Mouse (Mus musculus) forebrain, embryonic 16.5 days (tissue): Measurements from ENCODE around the gene Gm20481. TPM values are rescaled to one million over a fixed set of nuclear protein-coding genes. Genes with fewer than 3 reads are reported as not detected.
"Not testable (repeated sequence)": the region's sequence is repeated elsewhere in the genome, so short reads cannot be mapped to it uniquely, and the experiment has no call there.

ENCODE experiments used
- ATAC-seq: fragments of 200-750 bp; cut with Nextera tagmentation; 2 replicates; pipeline ENCODE4 v1.8.0; 2017; ENCODE audit warnings: mild to moderate bottlenecking, moderate library complexity
- H3K27ac ChIP-seq: fragments of 300-500 bp; sonication (generic); 2 replicates; pipeline ENCODE4 v1.5.1; 2014; ENCODE audit warnings: low read length, control low read depth
- H3K27me3 ChIP-seq: fragments of 300-500 bp; sonication (generic); replicated peaks from 2 replicates; pipeline ENCODE4 v1.6.1; 2014; ENCODE audit warnings: low read length; ENCODE audit not compliant: control insufficient read depth, insufficient read depth
- H3K36me3 ChIP-seq: fragments of 300-500 bp; sonication (generic); 2 replicates; pipeline ENCODE4 v1.6.1; 2014; ENCODE audit not compliant: control insufficient read depth, insufficient read depth
- H3K4me1 ChIP-seq: fragments of 300-500 bp; sonication (generic); replicated peaks from 2 replicates; pipeline ENCODE4 v1.6.1; 2014; ENCODE audit warnings: low read length; ENCODE audit not compliant: control insufficient read depth, insufficient read depth
- H3K4me2 ChIP-seq: fragments of 300-500 bp; sonication (generic); 2 replicates; pipeline ENCODE4 v1.6.1; 2014; ENCODE audit warnings: mild to moderate bottlenecking, low read length, control low read depth
- H3K4me3 ChIP-seq: fragments of 300-500 bp; sonication (generic); replicated peaks from 2 replicates; pipeline ENCODE4 v1.5.1; 2014; ENCODE audit warnings: mild to moderate bottlenecking, low read length, control low read depth
- H3K9ac ChIP-seq: fragments of 300-500 bp; sonication (generic); replicated peaks from 2 replicates; pipeline ENCODE4 v1.6.1; 2014; ENCODE audit warnings: low read depth, low read length, control low read depth
- H3K9me3 ChIP-seq: fragments of 300-500 bp; sonication (generic); 2 replicates; pipeline ENCODE4 v1.6.1; 2016; ENCODE audit warnings: low read length; ENCODE audit not compliant: control insufficient read depth
- WGBS: fragments of 180-500 bp; shearing (Covaris S2); extraction: QIAGEN DNeasy Blood & Tissue Kit; methylation state at CpG from one replicate; pipeline ENCODE4 v1.1.7; 2014; 5-methylcytosine and 5-hydroxymethylcytosine counted together
- polyA plus RNA-seq: library from polyadenylated mRNA; unstranded; fragments of >200 nt; fragmentation: Nextera tagmentation; extraction: Ambion mirVana; gene quantifications from 2 replicates; pipeline ENCODE4 v1.2.1, GENCODE M21; 2015

The Gm20481 gene
- polyA plus RNA-seq, 1 experiment from 2014 or later, result not detected

GRCm38 (mm10) chr17:34956340-34956739 lies 13.4 kb upstream of the Gm20481 start:
- Histone ChIP-seq H3K27me3 (peaks cover 7% of the 10 kb centered on the region; the same call in 1 of the 2 replicates), H3K4me1 (peaks cover 7% of the 10 kb centered on the region), H3K4me2 (no peak overlapping the region), H3K9ac (no peak overlapping the region), H3K27ac (no peak overlapping the region), H3K9me3 (no peaks in the 10 kb centered on the region), H3K4me3 (no peak overlapping the region), H3K36me3 (no peaks in the 10 kb centered on the region)
- ATAC-seq, result no peak
- WGBS, result 44% methylated on average over 1 of the region's 1 CpGs

DNA sequence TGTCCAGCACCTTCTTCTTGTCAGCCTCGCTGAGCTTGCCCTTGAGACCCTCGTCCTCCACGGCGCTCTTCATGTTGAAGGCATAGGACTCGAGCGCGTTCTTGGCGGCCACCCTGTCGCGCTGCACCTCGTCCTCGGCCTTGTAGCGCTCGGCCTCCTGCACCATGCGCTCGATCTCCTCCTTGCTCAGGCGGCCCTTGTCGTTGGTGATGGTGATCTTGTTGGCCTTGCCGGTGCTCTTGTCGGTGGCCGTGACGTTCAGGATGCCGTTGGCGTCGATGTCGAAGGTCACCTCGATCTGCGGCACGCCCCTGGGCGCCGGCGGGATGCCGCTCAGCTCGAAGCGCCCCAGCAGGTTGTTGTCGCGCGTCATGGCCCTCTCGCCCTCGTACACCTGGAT lies 12.4 kb upstream of the Gm20481 start:
- H3K9ac ChIP-seq, H3K4me1 ChIP-seq, H3K36me3 ChIP-seq, H3K9me3 ChIP-seq, H3K27me3 ChIP-seq, H3K4me2 ChIP-seq, ATAC-seq, H3K27ac ChIP-seq, H3K4me3 ChIP-seq: not testable (repeated sequence)
- 17% methylated on average over 34 of the region's 40 CpGs for WGBS

- H3K36me3 ChIP-seq, H3K9ac ChIP-seq, H3K4me2 ChIP-seq, H3K27ac ChIP-seq, ATAC-seq, H3K9me3 ChIP-seq, H3K4me1 ChIP-seq, H3K4me3 ChIP-seq, H3K27me3 ChIP-seq: not testable (repeated sequence)
- 28% methylated on average over 28 of the region's 40 CpGs for WGBS
Observed at GRCm38 (mm10) chr17:34957966-34958365, 11.7 kb upstream of the Gm20481 start.

GRCm38 (mm10) chr17:34958734-34959129 lies 11.0 kb upstream of the Gm20481 start:
- H3K4me1 ChIP-seq, H3K9ac ChIP-seq, H3K27me3 ChIP-seq, H3K9me3 ChIP-seq, H3K27ac ChIP-seq, ATAC-seq, H3K36me3 ChIP-seq: not testable (repeated sequence)
- peak overlapping the region; percentile 69 for H3K4me2 ChIP-seq
- 0% methylated on average over 20 of the region's 47 CpGs for WGBS
- peak overlapping the region; percentile 43 for H3K4me3 ChIP-seq

DNA sequence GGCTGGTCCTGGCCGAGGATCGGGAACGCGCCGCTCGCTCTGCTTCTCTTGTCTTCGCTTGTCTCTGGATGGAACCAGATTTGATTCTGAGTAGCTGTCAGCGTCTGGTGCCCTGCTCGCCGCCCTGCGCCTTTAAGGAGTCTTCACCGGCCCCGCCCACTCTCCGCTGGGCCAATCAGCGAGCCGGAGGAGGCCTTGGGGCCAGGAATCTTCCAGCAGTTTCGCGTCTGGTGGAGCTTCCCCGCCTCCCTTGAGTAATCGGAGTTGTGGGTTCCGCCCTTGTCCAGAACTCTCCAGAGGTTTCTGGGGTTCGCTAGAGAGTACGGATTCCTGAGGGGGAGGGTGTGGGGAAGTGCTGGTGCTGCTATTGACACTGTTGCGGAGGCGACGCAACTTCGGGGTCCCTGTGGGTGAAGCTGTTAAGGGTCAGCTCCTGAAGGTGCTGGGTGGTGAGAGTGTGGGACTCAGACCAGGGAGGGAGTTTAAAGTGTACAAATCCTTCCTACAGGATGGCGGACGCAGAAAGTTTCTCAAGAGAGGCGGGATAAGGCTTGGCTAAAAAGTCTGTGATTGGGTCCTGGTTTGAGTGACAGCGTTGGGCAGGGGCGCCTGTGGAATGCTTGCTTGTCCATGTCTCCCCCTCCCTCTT lies 10.5 kb upstream of the Gm20481 start, which contains the start of gene Hspa1b:
TSS of gene Hspa1b (minus strand) at position 109 of the 649 bp plus-strand sequence.
- not testable (repeated sequence) for H3K9me3 ChIP-seq, H3K36me3 ChIP-seq, H3K27me3 ChIP-seq, H3K4me1 ChIP-seq
- Histone ChIP-seq H3K4me2 (peak within 1 kb of the TSS; percentile 69), H3K4me3 (peak within 1 kb of the TSS; percentile 43), H3K9ac (peak within 1 kb of the TSS; percentile 7; the same call in 1 of the 2 replicates), H3K27ac (peak within 1 kb of the TSS; percentile 60)
- peak; percentile 96 for ATAC-seq
- under 1% methylated on average over 29 of the region's 32 CpGs for WGBS

GRCm38 (mm10) chr17:34959881-34960515 lies 9.7 kb upstream of the Gm20481 start:
- no peaks in the 10 kb centered on the region for H3K9me3 ChIP-seq
- H3K27ac ChIP-seq, result no peak overlapping the region; the same call in 1 of the 2 replicates
- peak overlapping the region; percentile 69 for H3K4me2 ChIP-seq
- 9% methylated on average over 12 of the region's 12 CpGs for WGBS
- no peak overlapping the region for H3K9ac ChIP-seq
- H3K27me3 ChIP-seq, result peaks cover 7% of the 10 kb centered on the region; the same call in 1 of the 2 replicates
- H3K4me1 ChIP-seq, result peaks cover 7% of the 10 kb centered on the region
- ATAC-seq, result no peak
- peak overlapping the region; percentile 43 for H3K4me3 ChIP-seq
- H3K36me3 ChIP-seq, result no peaks in the 10 kb centered on the region

DNA sequence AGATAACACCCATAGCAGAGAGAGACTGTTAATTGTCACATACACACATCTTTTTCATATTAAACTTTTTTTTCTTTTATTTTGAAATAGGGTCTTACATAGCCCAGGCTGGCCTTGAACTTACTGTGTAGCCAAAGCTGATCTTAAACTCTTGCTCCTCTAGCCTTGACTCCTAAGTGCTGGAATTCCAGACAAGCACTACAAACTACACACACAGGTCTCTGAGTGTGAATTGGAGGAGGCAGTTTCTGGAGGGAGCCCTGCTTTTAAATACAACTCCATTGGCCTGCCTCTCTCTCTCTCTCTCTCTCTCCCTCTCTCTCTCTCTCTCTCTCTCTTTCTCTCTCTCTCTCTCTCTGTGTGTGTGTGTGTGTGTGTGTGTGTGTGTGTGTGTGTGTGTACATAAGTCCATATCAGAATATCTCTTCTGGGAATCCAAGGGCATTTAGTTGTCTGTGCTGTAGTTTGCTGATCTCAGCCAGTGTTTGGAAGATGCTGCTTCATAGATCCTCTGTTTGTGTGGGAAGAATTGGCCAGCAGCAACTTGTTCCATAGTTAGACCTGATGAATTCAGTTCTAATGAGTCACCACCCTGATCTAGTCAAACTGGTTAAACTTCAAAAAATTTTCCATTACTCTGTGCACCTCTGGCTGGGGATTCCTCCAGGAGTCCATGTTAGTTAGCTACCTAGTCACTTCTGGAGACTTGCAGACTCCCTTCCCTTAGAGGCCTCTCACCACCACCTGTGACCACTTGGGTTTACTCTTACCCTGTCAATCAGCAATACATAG lies 8.8 kb upstream of the Gm20481 start:
- H3K4me1 ChIP-seq, result peaks cover 7% of the 10 kb centered on the region
- no peak overlapping the region for H3K9ac ChIP-seq
- ATAC-seq, result no peak
- H3K27me3 ChIP-seq, result peaks cover 7% of the 10 kb centered on the region; the same call in 1 of the 2 replicates
- H3K4me3 ChIP-seq, result no peak overlapping the region
- no peak overlapping the region for H3K27ac ChIP-seq
- H3K9me3 ChIP-seq, result no peaks in the 10 kb centered on the region
- H3K36me3 ChIP-seq, result no peaks in the 10 kb centered on the region
- H3K4me2 ChIP-seq, result no peak overlapping the region

GRCm38 (mm10) chr17:34962125-34962524 lies 7.6 kb upstream of the Gm20481 start:
- Histone ChIP-seq H3K9ac (no peak overlapping the region), H3K27ac (no peak overlapping the region), H3K4me1 (peaks cover 7% of the 10 kb centered on the region), H3K4me2 (no peak overlapping the region), H3K27me3 (peaks cover 5% of the 10 kb centered on the region; the same call in 1 of the 2 replicates), H3K36me3 (no peaks in the 10 kb centered on the region), H3K9me3 (no peaks in the 10 kb centered on the region), H3K4me3 (no peak overlapping the region)
- no peak for ATAC-seq
- WGBS, result 34% methylated on average over 3 of the region's 3 CpGs

DNA sequence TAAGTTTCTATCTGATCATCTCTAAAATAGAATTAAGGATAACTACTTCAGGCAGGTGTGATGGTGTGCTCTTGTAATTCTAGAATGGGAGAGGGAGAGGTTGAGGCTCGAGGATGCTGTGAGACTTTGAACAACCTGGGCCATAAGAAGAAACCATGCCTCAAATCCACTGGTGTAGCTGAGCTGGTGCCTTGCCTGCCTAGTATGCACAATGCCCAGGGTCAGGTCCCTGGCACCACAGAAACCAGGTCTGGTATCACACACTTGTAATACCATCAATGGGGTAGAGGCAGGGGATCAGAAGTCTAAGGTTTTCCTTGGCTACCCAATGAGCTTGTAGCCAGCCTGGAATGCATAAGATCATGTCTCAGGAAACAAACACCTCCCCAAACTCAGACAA lies 6.9 kb upstream of the Gm20481 start:
- Histone ChIP-seq H3K4me2 (no peak overlapping the region), H3K4me3 (no peak overlapping the region), H3K27me3 (peaks cover 7% of the 10 kb centered on the region; the same call in 1 of the 2 replicates), H3K9ac (no peak overlapping the region), H3K4me1 (peaks cover 7% of the 10 kb centered on the region), H3K27ac (no peak overlapping the region), H3K36me3 (no peaks in the 10 kb centered on the region), H3K9me3 (no peaks in the 10 kb centered on the region)
- 48% methylated on average over 1 of the region's 1 CpGs for WGBS
- ATAC-seq, result no peak
